ENCODE assay signal across 11 mouse cellular contexts in the genomic region with DNA sequence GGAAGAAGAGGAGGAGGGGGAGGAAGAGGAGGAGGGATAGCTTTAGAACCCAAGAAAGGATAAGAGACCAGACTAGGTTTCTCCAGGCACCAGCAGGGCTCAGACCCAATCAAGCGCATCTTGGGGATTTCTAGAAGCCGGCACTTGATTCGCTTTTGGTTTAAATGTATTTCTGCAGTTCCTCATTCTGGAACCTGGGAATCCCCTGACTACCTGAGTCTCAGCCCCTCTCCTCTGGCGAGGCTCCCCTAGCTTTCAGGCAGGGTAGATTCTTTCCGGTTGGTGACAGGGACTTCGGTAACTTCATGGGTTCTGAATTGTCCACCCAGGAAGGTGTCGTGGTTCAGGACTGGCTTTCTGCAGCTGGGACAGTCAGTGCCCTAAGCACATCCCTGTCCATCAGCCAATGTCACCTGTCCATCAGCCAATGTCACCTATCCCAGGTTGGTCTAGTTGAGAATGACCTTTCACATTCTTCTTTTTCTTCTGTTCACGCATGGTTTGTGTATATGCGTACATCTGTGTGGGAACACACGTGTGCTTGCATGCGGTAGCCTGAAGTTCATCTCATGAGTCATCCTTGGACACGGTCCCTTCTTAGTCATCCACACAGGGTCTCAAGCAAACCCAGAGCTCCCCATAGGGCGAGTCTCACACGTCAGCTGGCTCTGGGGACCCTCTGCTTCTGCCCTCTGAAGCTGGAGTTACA. TPM values are rescaled to one million over a fixed set of nuclear protein-coding genes. Genes with fewer than 3 reads are reported as not detected.
A peak's percentile ranks its signal among the peaks of the same experiment; 100 is the strongest.
DNase-seq lines count a peak whose midpoint lies in the region; ATAC-seq and TF ChIP-seq lines count a peak whose summit lies in the region.
"Had no signal": no experiment of that assay in that cellular context is flagged by ENCODE, and none has a peak within 500 bp of the region (broad histone marks: within the 10 kb centered on the region; RNA-seq: fewer than 3 reads in every experiment).

No protein-coding gene starts in this region.

- TF ChIP-seq CTCF in gastrocnemius, adult 2 months (IDR thresholded peaks at IDR 0.05): no peak
- TF ChIP-seq CTCF in liver, embryonic 14.5 days (IDR thresholded peaks at IDR 0.05; ENCODE audit: low read depth): no peak
- TF ChIP-seq CTCF in cerebellum, adult 2 months (IDR thresholded peaks at IDR 0.05; ENCODE audit: borderline replicate concordance, insufficient read depth, low read depth, low read length): no peak

- TF ChIP-seq POLR2A in cerebellum, adult 2 months (IDR thresholded peaks at IDR 0.05; ENCODE audit: borderline replicate concordance, insufficient read depth, low read length): no peak

- intact Hi-C loops in gastrocnemius, adult 2 months (cut with DNase I): no loop called here

- ATAC-seq in midbrain, embryonic 15.5 days (replicated peaks): no peak
- no peak for ATAC-seq in midbrain, embryonic 11.5 days (ENCODE audit: low FRiP score)
- no peak for ATAC-seq in liver, embryonic 14.5 days (ENCODE audit: insufficient read depth)
- no peak for ATAC-seq in stomach, embryonic 16.5 days (ENCODE audit: insufficient read depth, low FRiP score)
- ATAC-seq: activated CD4-positive, CD25-positive, alpha-beta regulatory T cell, adult 4 months had no signal

- WGBS in midbrain, embryonic 15.5 days: 80% methylated on average over 14 of the region's 14 CpGs
- 77% methylated on average over 14 of the region's 14 CpGs for WGBS in midbrain, embryonic 11.5 days
- WGBS in liver, embryonic 14.5 days (ENCODE audit: insufficient replicate concordance): 56% methylated on average over 14 of the region's 14 CpGs
- 76% methylated on average over 14 of the region's 14 CpGs for WGBS in stomach, embryonic 16.5 days
- 90% methylated on average over 14 of the region's 14 CpGs for WGBS in cerebellum, adult 2 months

- no peak for TF ChIP-seq EP300 in liver, embryonic 14.5 days (IDR thresholded peaks at IDR 0.05; ENCODE audit: low read depth)

- H3K36me3 ChIP-seq in midbrain, embryonic 15.5 days (replicated peaks): no peaks in the 10 kb centered on the region
- no peaks in the 10 kb centered on the region for H3K36me3 ChIP-seq in midbrain, embryonic 11.5 days (ENCODE audit: control insufficient read depth, insufficient read depth, low read length)
- H3K36me3 ChIP-seq in liver, embryonic 14.5 days (replicated peaks; ENCODE audit: control insufficient read depth, insufficient read depth, low read depth): no peaks in the 10 kb centered on the region
- H3K36me3 ChIP-seq in stomach, embryonic 16.5 days (ENCODE audit: control insufficient read depth, insufficient read depth, low read length): no peaks in the 10 kb centered on the region

- H3K9ac ChIP-seq in midbrain, embryonic 15.5 days: no peak overlapping the region
- H3K9ac ChIP-seq in midbrain, embryonic 11.5 days (ENCODE audit: low read length): no peak overlapping the region
- H3K9ac ChIP-seq in liver, embryonic 14.5 days (replicated peaks): no peak overlapping the region
- no peak overlapping the region for H3K9ac ChIP-seq in stomach, embryonic 16.5 days (ENCODE audit: low read length)

- 0 out of 2 replicates have a peak overlapping the region, but pooled peaks have one; percentile 18 for H3K4me2 ChIP-seq in midbrain, embryonic 15.5 days
- H3K4me2 ChIP-seq in midbrain, embryonic 11.5 days: no peak overlapping the region
- peak overlapping the region; percentile 44 for H3K4me2 ChIP-seq in liver, embryonic 14.5 days (ENCODE audit: low read depth)
- peak overlapping the region; percentile 55 for H3K4me2 ChIP-seq in stomach, embryonic 16.5 days (ENCODE audit: low read depth, low read length)

- no peak overlapping the region for H3K27ac ChIP-seq in gastrocnemius, adult 2 months
- no peak overlapping the region for H3K27ac ChIP-seq in midbrain, embryonic 15.5 days
- no peak overlapping the region for H3K27ac ChIP-seq in midbrain, embryonic 11.5 days (ENCODE audit: low read depth, low read length)
- H3K27ac ChIP-seq in liver, embryonic 14.5 days: no peak overlapping the region
- no peak overlapping the region for H3K27ac ChIP-seq in stomach, embryonic 16.5 days (ENCODE audit: low read length)
- no peak overlapping the region for H3K27ac ChIP-seq in cerebellum, adult 2 months (ENCODE audit: insufficient read depth, low read length)

- H3K4me1 ChIP-seq in midbrain, embryonic 15.5 days: peaks cover 11% of the 10 kb centered on the region
- peaks cover 9% of the 10 kb centered on the region for H3K4me1 ChIP-seq in midbrain, embryonic 11.5 days (ENCODE audit: control insufficient read depth, insufficient read depth, low read length)
- H3K4me1 ChIP-seq in liver, embryonic 14.5 days (replicated peaks; ENCODE audit: control insufficient read depth in 2 of 2, insufficient read depth in 2 of 2, low read length in 1 of 2): no peaks in the 10 kb centered on the region
- H3K4me1 ChIP-seq in stomach, embryonic 16.5 days (ENCODE audit: control insufficient read depth, insufficient read depth, low read length): peaks cover 6% of the 10 kb centered on the region; the same call in 1 of the 2 replicates
- H3K4me1 ChIP-seq in cerebellum, adult 2 months (ENCODE audit: control insufficient read depth, insufficient read depth, low read length): peaks cover 3% of the 10 kb centered on the region; the same call in 1 of the 2 replicates

- H3K27me3 ChIP-seq in midbrain, embryonic 15.5 days (replicated peaks): no peaks in the 10 kb centered on the region
- H3K27me3 ChIP-seq in midbrain, embryonic 11.5 days (ENCODE audit: control insufficient read depth, insufficient read depth, low read length): no peaks in the 10 kb centered on the region; the same call in none of the 2 replicates
- peaks cover 2% of the 10 kb centered on the region for H3K27me3 ChIP-seq in liver, embryonic 14.5 days (ENCODE audit: control insufficient read depth, insufficient read depth, low read length)
- H3K27me3 ChIP-seq in stomach, embryonic 16.5 days (ENCODE audit: control insufficient read depth, insufficient read depth, low read length): no peaks in the 10 kb centered on the region
- no peaks in the 10 kb centered on the region for H3K27me3 ChIP-seq in cerebellum, adult 2 months (ENCODE audit: control insufficient read depth, insufficient read depth, low read length)

- no peak for DNase-seq in gastrocnemius, adult 2 months
- no peak for DNase-seq in gastrocnemius, postnatal 10 days
- DNase-seq in midbrain, embryonic 11.5 days (ENCODE audit: low spot score, missing footprints): no peak
- no peak for DNase-seq in liver, embryonic 14.5 days (ENCODE audit: low read depth in 3 of 3, low spot score in 3 of 3)
- DNase-seq in testis, postnatal 14 days (ENCODE audit: low spot score): no peak
- no peak for DNase-seq in cerebellum, adult 2 months

- peak overlapping the region; percentile 66 for H3K4me3 ChIP-seq in gastrocnemius, adult 2 months
- no peak overlapping the region for H3K4me3 ChIP-seq in midbrain, embryonic 15.5 days
- H3K4me3 ChIP-seq in midbrain, embryonic 11.5 days (ENCODE audit: low read depth, low read length): no peak overlapping the region
- H3K4me3 ChIP-seq in liver, embryonic 14.5 days (ENCODE audit: insufficient read depth in 1 of 2, low read depth in 2 of 2, low read length in 2 of 2): no peak overlapping the region
- H3K4me3 ChIP-seq in stomach, embryonic 16.5 days (replicated peaks; ENCODE audit: low read length): peak overlapping the region; percentile 42
- H3K4me3 ChIP-seq in cerebellum, adult 2 months (replicated peaks; ENCODE audit: insufficient read depth, low read depth, low read length): no peak overlapping the region

- H3K9me3 ChIP-seq in midbrain, embryonic 15.5 days: no peaks in the 10 kb centered on the region
- H3K9me3 ChIP-seq in midbrain, embryonic 11.5 days (ENCODE audit: control insufficient read depth, low read length): no peaks in the 10 kb centered on the region
- no peaks in the 10 kb centered on the region for H3K9me3 ChIP-seq in liver, embryonic 14.5 days (ENCODE audit: control insufficient read depth, low read length)
- H3K9me3 ChIP-seq in stomach, embryonic 16.5 days (replicated peaks; ENCODE audit: control insufficient read depth, low read length): no peaks in the 10 kb centered on the region; the same call in 1 of the 2 replicates

RNA-seq across cellular contexts. Expression of gene Cd40, which starts 1.1 kb away (rescaled TPM):
- under 1 TPM; 0.69 to 0.75 TPM for total RNA-seq in gastrocnemius, adult 2 months (2021)
- under 1 TPM; 0.95 to 0.96 TPM for total RNA-seq in gastrocnemius, postnatal 10 days (2021)
- polyA plus RNA-seq in midbrain, embryonic 15.5 days (2015; fragmentation: Nextera tagmentation; extraction: Ambion mirVana): 5.5 and 6.3 TPM in 2 replicates
- polyA plus RNA-seq in midbrain, embryonic 11.5 days (2014; fragmentation: Nextera tagmentation; extraction: Ambion mirVana): 5.6 and 7.3 TPM in 2 replicates
- polyA plus RNA-seq in liver, embryonic 14.5 days (2012; rRNA removed): 1.9 and 2.4 TPM in 2 replicates
- 3.0 and 4.3 TPM in 2 replicates for polyA plus RNA-seq in liver, embryonic 14.5 days (2014; fragmentation: Nextera tagmentation; extraction: Ambion mirVana)
- polyA plus RNA-seq in stomach, embryonic 16.5 days (2015; fragmentation: Nextera tagmentation; extraction: Ambion mirVana): 7.0 and 7.5 TPM in 2 replicates
- 2.1 TPM in 2 replicates for polyA plus RNA-seq in cerebellum, adult 2 months (2012; rRNA removed)

RNA-seq across cellular contexts. Expression of gene Ncoa5, which starts 21.9 kb away (rescaled TPM):
- 10 to 100 TPM; 13.2 to 14.6 TPM for total RNA-seq in gastrocnemius, adult 2 months (2021)
- total RNA-seq in gastrocnemius, postnatal 10 days (2021): 10 to 100 TPM; 13.4 to 20.4 TPM
- polyA plus RNA-seq in midbrain, embryonic 15.5 days (2015; fragmentation: Nextera tagmentation; extraction: Ambion mirVana): 123 and 126 TPM in 2 replicates
- polyA plus RNA-seq in midbrain, embryonic 11.5 days (2014; fragmentation: Nextera tagmentation; extraction: Ambion mirVana): 76.9 and 85.6 TPM in 2 replicates
- 11.7 and 13.5 TPM in 2 replicates for polyA plus RNA-seq in liver, embryonic 14.5 days (2012; rRNA removed)
- polyA plus RNA-seq in liver, embryonic 14.5 days (2014; fragmentation: Nextera tagmentation; extraction: Ambion mirVana): 11.6 TPM in 2 replicates
- polyA plus RNA-seq in stomach, embryonic 16.5 days (2015; fragmentation: Nextera tagmentation; extraction: Ambion mirVana): 49.5 and 49.9 TPM in 2 replicates
- polyA plus RNA-seq in cerebellum, adult 2 months (2012; rRNA removed): 54.9 and 56.7 TPM in 2 replicates

RNA-seq across cellular contexts. Expression of gene 1700025C18Rik, which starts 34.0 kb away (rescaled TPM):
- not detected for total RNA-seq in gastrocnemius, adult 2 months (2021)
- not detected for total RNA-seq in gastrocnemius, postnatal 10 days (2021)
- polyA plus RNA-seq in midbrain, embryonic 15.5 days (2015; fragmentation: Nextera tagmentation; extraction: Ambion mirVana): not detected in 2 replicates
- not detected in 2 replicates for polyA plus RNA-seq in midbrain, embryonic 11.5 days (2014; fragmentation: Nextera tagmentation; extraction: Ambion mirVana)
- polyA plus RNA-seq in liver, embryonic 14.5 days (2012; rRNA removed): not detected in 2 replicates
- polyA plus RNA-seq in liver, embryonic 14.5 days (2014; fragmentation: Nextera tagmentation; extraction: Ambion mirVana): not detected in 2 replicates
- not detected in 2 replicates for polyA plus RNA-seq in stomach, embryonic 16.5 days (2015; fragmentation: Nextera tagmentation; extraction: Ambion mirVana)
- not detected in 2 replicates for polyA plus RNA-seq in cerebellum, adult 2 months (2012; rRNA removed)
- total RNA-seq: common myeloid progenitor, adult 5-6 weeks; megakaryocyte, adult 5-6 weeks had no signal
- polyA plus RNA-seq: activated CD4-positive, CD25-positive, alpha-beta regulatory T cell, adult 4 months had no signal

Comparison
In these comparisons a context has a peak if more than half of its experiments do, and no peak if none do; other contexts are left out.
1. H3K4me3 ChIP-seq: peak in gastrocnemius, adult 2 months (single experiment) and stomach, embryonic 16.5 days (single experiment); none in midbrain, embryonic 15.5 days (single experiment), midbrain, embryonic 11.5 days (single experiment), liver, embryonic 14.5 days (0 of 2) and cerebellum, adult 2 months (single experiment).